Mouse (Mus musculus) MEL (cell line): ENCODE data around the gene 2300009A05Rik. TPM values are rescaled to one million over a fixed set of nuclear protein-coding genes. Genes with fewer than 3 reads are reported as not detected.

Experiments
- DNase-seq: peaks from one replicate; pipeline ENCODE4 v3.0.0; 2011; ENCODE audit warnings: low read depth, low spot score
- H3K27ac ChIP-seq: 2 replicates; pipeline ENCODE4 v1.5.1; 2012; ENCODE audit warnings: low read depth, mild to moderate bottlenecking, control low read depth, low read length, moderate library complexity; ENCODE audit not compliant: control insufficient read depth
- H3K27me3 ChIP-seq, 2 experiments: fragments of 150-350 bp in 1 of 2; sonication (generic) in 1 of 2; 2 replicates each; pipeline ENCODE4 v1.6.1; 2012; ENCODE audit warnings: low read length in 2 of 2, mild to moderate bottlenecking in 2 of 2, improper control_type of control experiment in 1 of 2, moderate library complexity in 1 of 2; ENCODE audit not compliant: insufficient read depth in 2 of 2, control insufficient read depth in 1 of 2
- H3K36me3 ChIP-seq, 2 experiments: 2 replicates each; pipeline ENCODE4 v1.6.1; 2012 to 2014; ENCODE audit warnings: low read length in 2 of 2, improper control_type of control experiment in 1 of 2, inconsistent platforms in 1 of 2, mild to moderate bottlenecking in 1 of 2; ENCODE audit not compliant: insufficient read depth in 2 of 2, control insufficient read depth in 1 of 2
- H3K4me1 ChIP-seq, 2 experiments: fragments of 150-350 bp in 1 of 2; sonication (generic) in 1 of 2; 2 replicates each; pipeline ENCODE4 v1.6.1; 2012; ENCODE audit warnings: low read length in 2 of 2, improper control_type of control experiment in 1 of 2, mild to moderate bottlenecking in 1 of 2; ENCODE audit not compliant: insufficient read depth in 2 of 2, control insufficient read depth in 1 of 2
- H3K4me3 ChIP-seq, 2 experiments: fragments of 150-350 bp in 1 of 2; sonication (generic) in 1 of 2; 2 replicates each; pipeline ENCODE4 v1.5.1; 2012; ENCODE audit warnings: low read depth in 2 of 2, low read length in 2 of 2, mild to moderate bottlenecking in 2 of 2, moderate library complexity in 2 of 2, control low read depth in 1 of 2, improper control_type of control experiment in 1 of 2; ENCODE audit not compliant: control insufficient read depth in 1 of 2, insufficient read depth in 1 of 2
- H3K79me2 ChIP-seq: 2 replicates; pipeline ENCODE4 v1.6.1; 2012; ENCODE audit warnings: mild to moderate bottlenecking, low read length, moderate library complexity; ENCODE audit not compliant: control insufficient read depth, poor library complexity, insufficient read depth
- H3K9ac ChIP-seq: 2 replicates; pipeline ENCODE4 v1.6.1; 2012; ENCODE audit warnings: low read depth, mild to moderate bottlenecking, control low read depth, low read length, moderate library complexity; ENCODE audit not compliant: control insufficient read depth, poor library complexity, severe bottlenecking
- H3K9me3 ChIP-seq: fragments of 150-350 bp; sonication (generic); replicated peaks from 2 replicates; pipeline ENCODE4 v1.6.1; 2012; ENCODE audit warnings: mild to moderate bottlenecking, low read length, improper control_type of control experiment, moderate library complexity; ENCODE audit not compliant: insufficient read depth
- CHD1 ChIP-seq: IDR thresholded peaks from 2 replicates; pipeline ENCODE4 v1.6.1; 2012; ENCODE audit warnings: low read depth, mild to moderate bottlenecking, inconsistent platforms, low read length, improper control_type of control experiment
- NELFE ChIP-seq: IDR thresholded peaks from 2 replicates; pipeline ENCODE4 v1.6.1; 2011; ENCODE audit warnings: low read depth, low read length, improper control_type of control experiment
- TAL1 ChIP-seq: IDR thresholded peaks from 2 replicates; pipeline ENCODE4 v1.6.1; 2012; ENCODE audit warnings: mild to moderate bottlenecking, inconsistent platforms, low read length, moderate library complexity, mixed read lengths
- TBP ChIP-seq: IDR thresholded peaks from 2 replicates; pipeline ENCODE4 v1.8.0; 2011; ENCODE audit warnings: low read depth, low read length, improper control_type of control experiment
- ZKSCAN1 ChIP-seq: IDR thresholded peaks from 2 replicates; pipeline ENCODE4 v1.6.1; 2012; ENCODE audit warnings: low read depth, mild to moderate bottlenecking, inconsistent platforms, low read length, improper control_type of control experiment, moderate library complexity
- polyA plus RNA-seq, 2 experiments: library from polyadenylated mRNA; stranded (reverse) in 1 of 2; unstranded in 1 of 2; fragments of >175 nt in 1 of 2; fragments of >200 nt in 1 of 2; gene quantifications; 2 replicates each; pipeline versions ENCODE4 v1.2.1 to v1.2.4; 2012; ENCODE audit warnings: low replicate concordance in 2 of 2, low read depth in 1 of 2; ENCODE audit not compliant: insufficient read length in 2 of 2, insufficient read depth in 1 of 2, missing spikeins in 1 of 2
- total RNA-seq: library from RNA; depleted of rRNA; stranded (reverse); fragments of 300-350 nt; gene quantifications from 2 replicates; pipeline ENCODE4 v1.2.3, GENCODE M21; 2012; rRNA removed

Gene 2300009A05Rik
- total and polyA plus RNA-seq, 3 experiments = 25.5 to 30.6 TPM; not detected in 1

DNA sequence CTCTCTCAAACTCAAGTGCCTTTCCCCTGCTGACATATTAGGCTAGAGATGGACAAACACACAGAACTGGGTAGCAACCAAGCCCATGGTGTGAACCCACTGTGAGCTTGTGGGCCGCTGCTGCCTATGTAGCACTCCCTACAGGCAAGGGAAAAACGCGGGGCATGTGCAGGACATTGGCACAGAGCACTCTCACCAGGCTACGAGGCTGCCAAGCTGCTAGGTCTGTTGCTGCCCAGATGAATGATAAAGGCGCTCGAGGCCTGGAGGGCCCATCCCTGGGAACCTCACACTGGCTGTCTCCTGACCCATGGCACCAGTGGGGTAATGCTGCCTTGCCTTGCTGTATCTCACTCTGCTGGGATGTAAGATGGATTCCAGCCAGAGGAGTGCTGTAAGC, 53.0 kb downstream of the 2300009A05Rik start:
- H3K36me3 ChIP-seq = peaks cover 0 to 2% of the 10 kb centered on the region in 2 experiments; a peak in 1 of 4 replicates
- H3K79me2 ChIP-seq = no peaks in the 10 kb centered on the region
- no peak overlapping the region for H3K27ac ChIP-seq
- no peaks in the 10 kb centered on the region for H3K27me3 ChIP-seq
- H3K9ac ChIP-seq = no peak overlapping the region
- H3K9me3 ChIP-seq = no peaks in the 10 kb centered on the region
- TF ChIP-seq TAL1 (no peak), TBP (no peak), ZKSCAN1 (no peak), CHD1 (no peak), NELFE (no peak)
- no peaks in the 10 kb centered on the region; a peak in 1 of 4 replicates for H3K4me1 ChIP-seq
- no peak overlapping the region for H3K4me3 ChIP-seq
- no peak for DNase-seq

Other genes starting within 250 kb of the 2300009A05Rik start
- 8.7 and 9.6 TPM in 2 replicates for gene Map2k5, start 21.3 kb downstream of the 2300009A05Rik start, total RNA-seq
- gene Map2k5, start 21.3 kb downstream of the 2300009A05Rik start, polyA plus RNA-seq = 10 to 100 TPM in 1 of 2 experiments, not detected in 1; 29.1 TPM
- not detected in 2 replicates for gene Iqch, start 203.2 kb upstream of the 2300009A05Rik start, total RNA-seq
- not detected for gene Iqch, start 203.2 kb upstream of the 2300009A05Rik start, polyA plus RNA-seq
- gene Aagab, start 203.4 kb upstream of the 2300009A05Rik start, total RNA-seq = 15.1 and 16.1 TPM in 2 replicates
- gene Aagab, start 203.4 kb upstream of the 2300009A05Rik start, polyA plus RNA-seq = 10 to 100 TPM in 1 of 2 experiments, not detected in 1; 27.4 TPM